Mouse (Mus musculus): ENCODE results near the gene Hoxd8.

The Hoxd8 gene

GRCm38 (mm10) chr2:74699664-74700545, 4.5 kb upstream of the Hoxd8 start:
- DNase-seq: no peak

GRCm38 (mm10) chr2:74700546-74701112, 3.8 kb upstream of the Hoxd8 start:
- no peak for DNase-seq

DNA sequence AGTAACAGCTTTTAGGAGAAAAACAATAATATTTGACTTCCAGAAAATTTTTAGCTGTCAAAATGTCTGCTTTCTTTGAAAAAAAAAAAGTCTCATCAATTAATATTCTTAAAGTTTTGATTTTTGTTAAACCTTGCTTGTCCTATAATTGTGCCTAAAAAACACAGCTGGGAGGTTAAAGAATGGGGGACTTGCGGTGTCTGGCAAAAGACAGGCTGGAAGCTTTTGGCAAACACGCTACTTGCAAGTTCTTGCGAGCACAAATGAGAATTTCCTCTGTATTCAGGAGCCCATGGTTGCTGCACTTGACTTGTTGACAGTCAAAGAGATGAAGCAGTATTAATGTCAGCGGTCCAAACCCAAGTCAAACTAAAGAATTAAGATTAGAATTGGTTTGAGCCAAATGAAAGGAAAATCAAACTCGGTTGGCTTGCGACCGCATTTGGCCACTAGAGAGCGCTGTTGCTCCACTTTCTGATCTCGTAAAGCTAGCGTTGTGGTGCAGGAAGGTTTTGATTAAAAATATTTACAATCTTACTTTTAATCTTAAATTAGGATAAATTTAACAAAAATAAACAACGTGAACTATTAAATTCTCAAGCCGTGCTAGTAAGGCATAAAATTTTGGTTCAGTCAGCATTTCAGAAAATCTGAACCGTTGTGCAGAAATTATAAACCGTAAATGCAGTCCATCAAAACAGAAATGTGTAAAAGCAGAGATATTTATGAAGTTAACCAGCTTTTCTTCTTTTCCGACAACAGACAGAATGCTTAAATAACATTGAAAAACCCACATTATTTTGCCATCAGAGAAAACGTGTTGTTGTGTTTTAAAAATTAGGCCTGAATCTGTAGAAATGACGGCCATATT, 2.2 kb upstream of the Hoxd8 start:
- DNase-seq: peak; percentile 42

DNA sequence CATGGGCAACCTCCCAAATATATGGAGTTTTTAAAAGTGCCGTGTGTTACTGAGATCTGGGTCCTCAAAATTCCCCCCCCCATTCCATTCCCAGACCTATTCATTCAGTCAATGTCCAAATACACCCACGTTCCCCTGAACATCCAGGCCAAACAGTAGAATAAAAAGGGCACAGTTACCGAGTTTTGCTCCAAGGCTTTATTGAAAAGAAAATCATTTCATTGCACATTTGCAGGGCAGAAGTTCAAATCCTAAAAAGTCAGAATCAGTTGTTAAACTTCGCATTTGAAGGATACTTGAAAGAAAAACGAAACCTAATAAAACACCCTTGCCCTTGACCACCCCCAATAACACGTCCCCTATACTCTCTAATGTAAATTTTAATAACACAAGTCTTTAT, 1.6 kb upstream of the Hoxd8 start:
- no peak for DNase-seq

DNA sequence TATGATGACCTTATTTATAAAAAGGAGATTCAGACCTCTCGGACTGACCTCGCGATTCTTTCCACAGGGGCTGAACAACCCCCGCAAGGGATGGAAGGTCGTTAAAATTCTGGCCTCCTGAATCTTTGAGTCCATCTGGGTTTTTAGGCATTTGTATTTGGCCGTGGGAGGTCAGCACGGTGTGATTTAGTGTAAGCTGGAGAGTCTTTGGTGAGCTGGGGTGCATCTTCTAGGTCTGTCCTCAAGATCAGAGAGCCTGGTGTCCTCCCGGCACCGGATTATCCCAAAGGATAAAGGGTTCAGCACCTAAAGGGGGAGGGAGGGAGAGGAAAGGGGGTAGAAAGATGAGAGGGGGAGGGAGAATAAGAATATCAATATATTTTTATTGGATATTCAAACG, 1.1 kb upstream of the Hoxd8 start:
- no peak for DNase-seq

GRCm38 (mm10) chr2:74703720-74704392, 559 bp upstream of the Hoxd8 start:
- no peak for DNase-seq

- no peak for DNase-seq
Observed at GRCm38 (mm10) chr2:74704999-74705466, 618 bp downstream of the Hoxd8 start.

DNA sequence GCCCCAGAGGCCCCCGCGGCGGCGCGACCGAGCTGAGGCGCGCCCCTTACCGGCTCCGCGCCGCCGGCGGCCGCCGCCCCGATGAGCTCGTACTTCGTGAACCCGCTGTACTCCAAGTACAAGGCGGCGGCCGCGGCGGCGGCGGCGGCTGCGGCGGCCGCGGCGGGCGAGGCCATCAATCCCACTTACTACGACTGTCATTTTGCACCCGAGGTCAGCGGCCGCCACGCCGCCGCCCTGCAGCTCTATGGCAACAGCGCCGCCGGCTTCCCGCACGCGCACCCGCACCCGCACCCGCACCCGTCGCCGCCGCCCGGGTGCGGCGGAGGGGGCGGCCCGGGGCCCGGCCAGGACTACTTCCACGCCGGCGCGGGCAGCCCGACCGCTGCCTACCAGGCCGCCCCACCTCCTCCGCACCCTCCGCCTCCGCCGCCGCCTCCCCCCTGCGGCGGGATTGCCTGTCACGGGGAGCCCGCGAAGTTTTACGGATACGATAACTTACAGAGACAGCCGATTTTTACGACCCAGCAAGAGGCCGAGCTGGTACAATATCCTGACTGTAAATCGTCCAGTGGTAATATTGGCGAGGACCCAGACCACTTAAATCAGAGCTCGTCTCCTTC, 1.2 kb downstream of the Hoxd8 start:
- no peak for DNase-seq

DNA sequence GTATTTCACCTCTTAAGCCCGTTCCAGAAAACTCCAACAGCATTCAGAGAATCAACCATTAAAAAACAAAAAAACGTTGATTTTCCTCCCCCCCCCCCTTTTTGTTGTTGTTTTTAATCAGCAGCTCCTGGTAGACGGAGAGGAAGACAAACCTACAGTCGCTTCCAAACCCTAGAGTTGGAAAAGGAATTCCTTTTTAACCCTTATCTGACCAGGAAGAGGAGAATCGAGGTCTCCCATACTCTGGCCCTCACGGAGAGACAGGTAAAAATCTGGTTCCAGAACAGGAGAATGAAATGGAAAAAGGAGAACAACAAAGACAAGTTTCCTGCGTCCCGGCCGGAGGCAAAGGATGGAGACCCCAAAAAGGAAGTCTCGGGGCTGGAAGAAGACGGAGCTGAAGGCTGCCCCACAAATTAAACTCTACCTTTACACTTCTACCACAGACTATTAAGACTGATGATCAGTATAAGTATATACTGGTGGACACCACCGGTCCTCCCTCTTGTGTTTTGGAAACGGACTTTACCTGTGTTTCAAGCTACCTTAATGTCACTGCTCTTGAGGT, 2.1 kb downstream of the Hoxd8 start:
- DNase-seq: no peak

GRCm38 (mm10) chr2:74707599-74707998, 3.2 kb downstream of the Hoxd8 start:
- no peak for DNase-seq

GRCm38 (mm10) chr2:74708676-74709075, 4.3 kb downstream of the Hoxd8 start:
- no peak for DNase-seq

DNA sequence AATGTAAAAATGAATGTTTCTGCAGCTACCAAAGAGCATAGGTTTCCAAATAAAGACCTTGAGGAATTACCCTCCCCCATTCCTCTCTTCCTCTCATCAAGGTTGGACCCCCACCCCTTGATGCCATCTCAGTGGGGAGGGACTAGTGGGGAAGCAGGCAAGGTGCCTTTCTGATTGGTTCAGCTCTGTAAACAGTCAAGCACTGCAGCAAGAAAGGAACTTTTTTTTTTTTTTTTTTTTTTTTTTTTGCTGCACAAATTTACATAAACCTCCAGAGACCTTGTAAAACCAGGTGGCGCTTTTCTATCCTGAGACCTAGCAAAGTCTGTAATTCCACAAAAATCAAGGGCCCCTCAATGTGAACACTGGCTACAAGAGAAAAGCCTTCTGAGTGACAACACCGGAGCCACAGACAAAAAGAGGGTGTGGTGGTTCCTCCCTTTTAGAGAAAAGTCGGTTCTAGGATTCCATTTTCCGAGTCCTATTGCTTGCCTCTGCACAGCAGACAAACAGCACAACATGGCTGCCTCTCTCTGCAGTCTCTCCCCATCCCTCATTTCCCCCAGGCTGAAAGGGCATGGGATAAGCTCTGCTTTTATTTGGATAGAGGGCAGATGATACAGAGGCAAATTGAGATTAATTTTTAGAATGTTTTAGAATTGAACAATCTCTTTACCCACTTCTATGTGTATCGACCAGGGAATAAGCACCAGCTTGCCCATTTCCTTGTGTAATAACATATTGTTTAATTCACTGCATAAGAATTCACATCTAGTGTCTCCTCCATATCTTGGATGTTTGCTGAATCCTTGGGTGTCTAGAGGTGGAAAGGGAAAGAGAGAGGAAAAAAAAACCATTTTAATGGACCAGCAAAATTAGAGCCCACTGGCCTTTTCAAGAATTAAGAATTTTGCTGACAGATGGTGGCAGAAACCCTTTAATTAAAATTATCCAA, 5.3 kb downstream of the Hoxd8 start:
- DNase-seq: no peak

DNA sequence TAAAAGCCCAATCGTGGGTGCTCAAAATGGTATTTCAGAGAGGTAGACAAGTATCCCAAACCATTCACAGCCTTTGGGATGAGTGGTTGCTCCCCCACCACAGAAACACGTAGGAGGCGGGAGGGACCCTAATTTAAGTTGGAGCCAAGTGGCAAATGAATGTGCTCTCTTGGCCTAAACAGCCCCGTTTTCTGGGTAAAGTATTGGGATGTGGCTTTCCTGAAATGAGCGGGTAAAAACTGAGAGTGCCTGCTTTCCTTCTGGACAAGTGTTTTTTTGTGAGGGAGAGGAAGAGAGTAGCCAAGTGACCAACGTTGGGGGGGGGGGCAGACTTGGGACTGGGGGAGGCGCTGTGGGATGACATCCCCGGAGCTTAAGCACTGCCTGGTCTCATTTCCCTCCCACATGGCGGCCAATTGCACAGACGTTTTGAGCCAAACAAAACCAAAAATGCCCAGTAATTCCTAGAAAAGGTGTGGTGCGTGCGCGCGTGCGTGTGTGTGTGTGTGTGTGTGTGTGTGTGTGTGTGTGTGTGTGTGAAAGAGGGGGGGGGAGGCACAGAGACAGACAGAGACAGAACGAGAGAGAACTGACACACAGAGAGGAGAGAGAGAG, 6.6 kb downstream of the Hoxd8 start:
- DNase-seq: no peak

- no peak for DNase-seq
Observed at GRCm38 (mm10) chr2:74711721-74712621, 7.6 kb downstream of the Hoxd8 start, which contains the start of the genes Hoxd3 and Hoxd4. TSS of gene Hoxd3 (plus strand) at chr2:74711927. TSS of gene Hoxd4 (plus strand) at chr2:74711929.

DNA sequence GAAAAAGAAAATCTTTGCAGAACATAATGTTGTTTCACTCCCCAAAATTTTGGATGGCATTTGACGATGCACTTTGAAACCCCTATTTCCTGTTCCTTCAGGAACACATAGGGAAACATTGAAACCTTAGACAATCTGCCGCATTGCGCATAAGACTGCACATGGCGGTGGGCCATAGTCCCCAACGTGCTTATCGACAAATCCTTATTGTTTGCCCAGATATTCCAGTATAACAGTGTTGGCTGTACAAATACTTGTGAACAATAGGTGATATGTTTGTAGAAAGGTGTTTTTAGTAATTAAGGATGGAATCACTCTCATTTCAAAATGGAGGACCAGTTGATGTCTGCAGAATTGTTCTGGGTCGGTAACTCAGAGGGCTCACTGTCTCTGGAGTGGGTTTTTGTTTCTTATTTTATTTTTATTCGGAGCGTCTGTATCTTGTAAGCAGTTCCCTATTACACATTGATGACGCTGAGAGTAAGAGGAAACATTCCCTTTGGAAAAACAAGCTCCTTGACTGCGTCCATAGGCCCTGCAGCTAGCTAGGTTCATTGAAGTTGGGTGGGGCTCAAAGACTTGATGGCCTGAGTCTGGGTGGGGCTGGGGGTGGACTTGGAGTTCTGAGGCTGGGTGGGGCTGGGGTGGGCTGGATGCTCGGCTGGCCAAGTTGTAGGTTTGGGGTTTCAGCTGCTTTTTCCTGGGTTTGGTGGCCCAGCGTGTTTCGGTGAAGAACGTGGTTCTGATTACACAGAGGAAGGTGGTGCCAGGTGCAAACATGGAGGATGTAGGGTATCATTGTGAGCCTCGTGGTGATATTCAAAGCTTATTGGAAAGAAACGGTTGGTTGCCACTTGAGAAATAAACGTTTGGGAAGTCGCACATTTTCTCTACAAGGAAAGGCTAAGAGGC, 9.1 kb downstream of the Hoxd8 start:
- DNase-seq: no peak

DNA sequence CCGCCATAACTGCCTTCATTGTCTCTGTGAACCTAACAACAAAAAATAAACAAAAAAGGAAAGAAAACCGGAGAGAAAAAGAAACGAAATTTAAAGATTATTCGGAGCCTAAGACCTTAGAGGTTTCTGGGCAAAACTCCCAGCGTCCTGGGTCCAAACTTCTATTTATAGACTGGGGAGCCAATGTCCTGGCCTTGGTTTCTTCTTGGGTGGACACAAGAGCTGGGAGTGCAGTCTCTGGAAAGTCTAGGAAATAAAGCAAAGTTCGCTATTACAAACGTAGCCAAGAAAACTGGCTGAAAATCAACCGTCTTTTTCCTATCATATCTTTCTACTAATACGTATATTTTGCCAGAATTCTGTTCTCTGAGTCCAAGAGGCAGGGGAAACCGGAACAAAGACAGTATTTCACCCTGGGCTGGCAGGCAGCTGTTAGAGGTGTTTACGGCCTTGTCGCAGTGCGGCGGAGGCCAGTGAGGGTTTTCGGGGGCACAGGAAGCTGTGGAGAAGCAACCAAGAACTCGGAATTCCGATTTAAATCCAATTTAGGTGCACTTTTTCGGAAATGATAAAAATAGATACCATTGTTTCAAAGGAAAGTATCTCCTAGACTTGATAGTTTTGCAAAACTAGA, 9.9 kb downstream of the Hoxd8 start:
- DNase-seq: no peak

DNA sequence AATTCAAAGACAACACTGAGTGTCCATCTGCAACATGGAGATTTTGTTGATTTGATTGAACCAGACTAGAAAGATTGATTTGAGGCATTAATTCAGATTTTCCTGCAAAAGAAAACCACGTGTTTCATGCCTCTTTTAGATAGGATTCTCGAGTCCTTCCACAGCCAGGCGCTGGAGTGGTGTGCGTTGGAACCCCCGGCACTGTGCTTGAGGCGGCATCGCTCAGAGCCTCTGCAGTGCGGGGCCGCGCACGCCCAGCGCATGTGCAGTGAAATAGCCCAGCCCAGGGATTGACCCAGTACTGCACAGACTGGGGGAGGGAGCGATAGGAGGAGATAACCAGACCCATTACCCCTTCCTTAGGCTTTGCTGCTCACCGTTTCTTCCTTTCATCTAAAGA, 10.5 kb downstream of the Hoxd8 start:
- no peak for DNase-seq
